Mouse (Mus musculus): ENCODE results near the gene Timp3. TPM values are rescaled to one million over a fixed set of nuclear protein-coding genes. Genes with fewer than 3 reads are reported as not detected.

The Timp3 gene
- polyA plus RNA-seq, 1 experiment: 14.1 TPM

DNA sequence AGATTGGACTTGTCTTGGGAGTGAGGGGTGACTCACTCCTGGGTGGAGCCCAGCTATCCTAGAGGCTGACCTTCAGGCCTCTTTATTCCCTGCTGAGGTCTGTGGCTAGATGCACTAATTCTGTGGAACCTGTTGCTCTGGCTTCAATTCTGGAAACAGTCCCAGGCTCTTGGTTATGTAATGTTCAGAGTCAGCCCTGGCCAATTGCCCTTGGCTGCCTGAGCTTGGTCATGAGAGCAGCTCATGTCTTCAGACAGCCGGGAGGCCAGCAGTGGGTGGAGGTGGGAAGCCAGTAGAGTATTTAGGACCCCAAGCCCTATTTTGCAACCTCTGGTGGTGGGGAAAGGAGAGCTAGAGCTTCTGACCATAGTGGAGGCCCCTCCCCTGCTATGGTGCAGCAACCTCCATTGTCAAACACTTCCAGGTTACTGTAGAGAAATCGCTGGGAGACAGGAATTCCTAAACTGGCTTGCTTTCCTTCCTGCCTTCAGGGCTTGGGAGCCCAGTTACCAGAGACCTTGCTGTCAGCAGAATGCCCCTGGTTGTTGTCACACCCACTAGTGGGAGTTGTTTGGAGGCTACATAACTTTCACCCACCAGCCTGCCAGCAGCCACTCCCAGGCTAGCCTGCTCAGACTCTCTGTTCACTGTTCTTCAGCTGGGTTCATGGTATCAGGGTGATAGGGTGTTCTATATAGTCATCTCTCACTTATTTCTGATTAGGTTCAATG is 39.6 kb downstream of the Timp3 start:
- Histone ChIP-seq H3K27ac (ENCODE audit: insufficient read depth, low read length) (no peak overlapping the region), H3K36me3 (ENCODE audit: control insufficient read depth, insufficient read depth, low read length, poor library complexity, severe bottlenecking) (no peaks in the 10 kb centered on the region), H3K9ac (ENCODE audit: low read depth, poor library complexity, severe bottlenecking) (no peak overlapping the region), H3K4me3 (ENCODE audit: low read depth, low read length) (no peak overlapping the region), H3K9me3 (replicated peaks; ENCODE audit: control insufficient read depth, insufficient read depth, low read length, poor library complexity, severe bottlenecking) (no peaks in the 10 kb centered on the region; the same call in 1 of the 2 replicates), H3K4me1 (ENCODE audit: control insufficient read depth, insufficient read depth, low read length) (peaks cover 7% of the 10 kb centered on the region), H3K27me3 (ENCODE audit: control insufficient read depth, insufficient read depth, low read length, poor library complexity, severe bottlenecking) (no peaks in the 10 kb centered on the region)
- TF ChIP-seq EP300 (IDR thresholded peaks at IDR 0.05; ENCODE audit: insufficient read depth, low read depth, low read length) (no peak), CTCF (IDR thresholded peaks at IDR 0.05; ENCODE audit: low read depth, low read length) (no peak), POLR2A (IDR thresholded peaks at IDR 0.05; ENCODE audit: insufficient read depth, low read length) (no peak)

DNA sequence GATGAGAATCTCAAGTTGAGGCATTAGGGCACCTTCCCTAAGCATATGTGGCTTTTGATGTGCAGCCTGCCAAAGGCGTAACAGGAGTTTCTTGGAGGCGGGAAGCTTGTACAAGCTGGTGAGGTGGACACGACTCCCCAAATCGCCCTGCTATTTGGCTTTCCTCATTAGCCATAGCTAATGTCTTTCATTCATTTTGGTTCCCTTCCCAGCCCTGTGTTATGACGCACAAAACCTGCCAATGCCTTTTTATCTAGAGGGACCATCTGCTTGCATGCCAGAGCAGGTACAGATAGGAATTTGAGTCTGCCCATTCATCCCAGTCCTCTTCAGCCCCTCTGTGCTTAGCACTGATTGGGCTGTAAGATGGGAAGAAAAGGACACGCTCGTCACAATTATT is 40.2 kb downstream of the Timp3 start:
- no peak overlapping the region for H3K9ac ChIP-seq (ENCODE audit: low read depth, poor library complexity, severe bottlenecking)
- H3K27ac ChIP-seq (ENCODE audit: insufficient read depth, low read length): no peak overlapping the region
- H3K4me3 ChIP-seq (ENCODE audit: low read depth, low read length): no peak overlapping the region
- no peak for TF ChIP-seq POLR2A (IDR thresholded peaks at IDR 0.05; ENCODE audit: insufficient read depth, low read length)
- TF ChIP-seq CTCF (IDR thresholded peaks at IDR 0.05; ENCODE audit: low read depth, low read length): no peak
- no peak for TF ChIP-seq EP300 (IDR thresholded peaks at IDR 0.05; ENCODE audit: insufficient read depth, low read depth, low read length)
- H3K4me1 ChIP-seq (ENCODE audit: control insufficient read depth, insufficient read depth, low read length): peaks cover 7% of the 10 kb centered on the region
- no peaks in the 10 kb centered on the region for H3K36me3 ChIP-seq (ENCODE audit: control insufficient read depth, insufficient read depth, low read length, poor library complexity, severe bottlenecking)
- H3K27me3 ChIP-seq (ENCODE audit: control insufficient read depth, insufficient read depth, low read length, poor library complexity, severe bottlenecking): no peaks in the 10 kb centered on the region
- H3K9me3 ChIP-seq (replicated peaks; ENCODE audit: control insufficient read depth, insufficient read depth, low read length, poor library complexity, severe bottlenecking): no peaks in the 10 kb centered on the region

- H3K9me3 ChIP-seq (replicated peaks; ENCODE audit: control insufficient read depth, insufficient read depth, low read length, poor library complexity, severe bottlenecking): no peaks in the 10 kb centered on the region
- TF ChIP-seq POLR2A (IDR thresholded peaks at IDR 0.05; ENCODE audit: insufficient read depth, low read length) (no peak), CTCF (IDR thresholded peaks at IDR 0.05; ENCODE audit: low read depth, low read length) (no peak), EP300 (IDR thresholded peaks at IDR 0.05; ENCODE audit: insufficient read depth, low read depth, low read length) (no peak)
- H3K4me3 ChIP-seq (ENCODE audit: low read depth, low read length): no peak overlapping the region
- no peaks in the 10 kb centered on the region for H3K27me3 ChIP-seq (ENCODE audit: control insufficient read depth, insufficient read depth, low read length, poor library complexity, severe bottlenecking)
- H3K27ac ChIP-seq (ENCODE audit: insufficient read depth, low read length): no peak overlapping the region
- H3K9ac ChIP-seq (ENCODE audit: low read depth, poor library complexity, severe bottlenecking): no peak overlapping the region
- H3K4me1 ChIP-seq (ENCODE audit: control insufficient read depth, insufficient read depth, low read length): peaks cover 7% of the 10 kb centered on the region
- H3K36me3 ChIP-seq (ENCODE audit: control insufficient read depth, insufficient read depth, low read length, poor library complexity, severe bottlenecking): no peaks in the 10 kb centered on the region
Measured at GRCm38 (mm10) chr10:86340991-86341527, 40.9 kb downstream of the Timp3 start.

- H3K4me1 ChIP-seq (ENCODE audit: control insufficient read depth, insufficient read depth, low read length): peaks cover 7% of the 10 kb centered on the region
- no peaks in the 10 kb centered on the region for H3K27me3 ChIP-seq (ENCODE audit: control insufficient read depth, insufficient read depth, low read length, poor library complexity, severe bottlenecking)
- H3K9me3 ChIP-seq (replicated peaks; ENCODE audit: control insufficient read depth, insufficient read depth, low read length, poor library complexity, severe bottlenecking): no peaks in the 10 kb centered on the region
- no peak for TF ChIP-seq EP300 (IDR thresholded peaks at IDR 0.05; ENCODE audit: insufficient read depth, low read depth, low read length)
- TF ChIP-seq POLR2A (IDR thresholded peaks at IDR 0.05; ENCODE audit: insufficient read depth, low read length): no peak
- TF ChIP-seq CTCF (IDR thresholded peaks at IDR 0.05; ENCODE audit: low read depth, low read length): no peak
- no peak overlapping the region for H3K27ac ChIP-seq (ENCODE audit: insufficient read depth, low read length)
- H3K36me3 ChIP-seq (ENCODE audit: control insufficient read depth, insufficient read depth, low read length, poor library complexity, severe bottlenecking): no peaks in the 10 kb centered on the region
- no peak overlapping the region for H3K9ac ChIP-seq (ENCODE audit: low read depth, poor library complexity, severe bottlenecking)
- H3K4me3 ChIP-seq (ENCODE audit: low read depth, low read length): no peak overlapping the region
Measured at GRCm38 (mm10) chr10:86341589-86341988, 41.4 kb downstream of the Timp3 start.

DNA sequence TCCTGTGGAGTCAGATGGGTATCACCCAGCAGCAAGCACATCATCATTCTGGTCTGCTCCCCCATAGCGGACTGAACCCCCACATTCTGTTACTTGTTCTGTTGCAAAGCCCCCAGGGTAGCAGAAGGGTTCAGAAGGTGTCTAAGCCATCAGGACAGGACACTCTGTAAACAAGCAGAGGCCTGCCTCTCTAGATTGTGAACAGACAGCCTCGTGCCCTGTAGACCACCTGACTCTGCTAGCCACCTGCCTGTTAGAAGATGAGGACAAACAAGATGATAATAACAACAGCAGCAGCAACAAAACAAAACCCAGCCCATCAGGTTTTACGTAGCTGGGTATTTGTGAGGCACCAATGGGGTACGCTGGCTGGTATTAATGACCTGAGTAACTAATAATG is 42.0 kb downstream of the Timp3 start:
- Histone ChIP-seq H3K9me3 (replicated peaks; ENCODE audit: control insufficient read depth, insufficient read depth, low read length, poor library complexity, severe bottlenecking) (no peaks in the 10 kb centered on the region), H3K27me3 (ENCODE audit: control insufficient read depth, insufficient read depth, low read length, poor library complexity, severe bottlenecking) (no peaks in the 10 kb centered on the region), H3K27ac (ENCODE audit: insufficient read depth, low read length) (no peak overlapping the region), H3K4me1 (ENCODE audit: control insufficient read depth, insufficient read depth, low read length) (peaks cover 7% of the 10 kb centered on the region), H3K36me3 (ENCODE audit: control insufficient read depth, insufficient read depth, low read length, poor library complexity, severe bottlenecking) (no peaks in the 10 kb centered on the region), H3K4me3 (ENCODE audit: low read depth, low read length) (no peak overlapping the region), H3K9ac (ENCODE audit: low read depth, poor library complexity, severe bottlenecking) (no peak overlapping the region)
- TF ChIP-seq POLR2A (IDR thresholded peaks at IDR 0.05; ENCODE audit: insufficient read depth, low read length) (no peak), CTCF (IDR thresholded peaks at IDR 0.05; ENCODE audit: low read depth, low read length) (no peak), EP300 (IDR thresholded peaks at IDR 0.05; ENCODE audit: insufficient read depth, low read depth, low read length) (no peak)

GRCm38 (mm10) chr10:86342713-86343112 is 42.5 kb downstream of the Timp3 start:
- no peak overlapping the region for H3K4me3 ChIP-seq (ENCODE audit: low read depth, low read length)
- H3K9me3 ChIP-seq (replicated peaks; ENCODE audit: control insufficient read depth, insufficient read depth, low read length, poor library complexity, severe bottlenecking): no peaks in the 10 kb centered on the region
- TF ChIP-seq EP300 (IDR thresholded peaks at IDR 0.05; ENCODE audit: insufficient read depth, low read depth, low read length) (no peak), CTCF (IDR thresholded peaks at IDR 0.05; ENCODE audit: low read depth, low read length) (no peak), POLR2A (IDR thresholded peaks at IDR 0.05; ENCODE audit: insufficient read depth, low read length) (no peak)

More at GRCm38 (mm10) chr10:86342713-86343112, 42.5 kb downstream of the Timp3 start:
- Histone ChIP-seq H3K4me1 (ENCODE audit: control insufficient read depth, insufficient read depth, low read length) (peaks cover 7% of the 10 kb centered on the region), H3K9ac (ENCODE audit: low read depth, poor library complexity, severe bottlenecking) (no peak overlapping the region), H3K27me3 (ENCODE audit: control insufficient read depth, insufficient read depth, low read length, poor library complexity, severe bottlenecking) (no peaks in the 10 kb centered on the region), H3K36me3 (ENCODE audit: control insufficient read depth, insufficient read depth, low read length, poor library complexity, severe bottlenecking) (no peaks in the 10 kb centered on the region), H3K27ac (ENCODE audit: insufficient read depth, low read length) (no peak overlapping the region)

Data from ES-Bruce4 (cell line).